Mouse (Mus musculus): ENCODE measurements around the gene U2af1l4.
A peak's percentile ranks its signal among the peaks of the same experiment; 100 is the strongest.

DNA sequence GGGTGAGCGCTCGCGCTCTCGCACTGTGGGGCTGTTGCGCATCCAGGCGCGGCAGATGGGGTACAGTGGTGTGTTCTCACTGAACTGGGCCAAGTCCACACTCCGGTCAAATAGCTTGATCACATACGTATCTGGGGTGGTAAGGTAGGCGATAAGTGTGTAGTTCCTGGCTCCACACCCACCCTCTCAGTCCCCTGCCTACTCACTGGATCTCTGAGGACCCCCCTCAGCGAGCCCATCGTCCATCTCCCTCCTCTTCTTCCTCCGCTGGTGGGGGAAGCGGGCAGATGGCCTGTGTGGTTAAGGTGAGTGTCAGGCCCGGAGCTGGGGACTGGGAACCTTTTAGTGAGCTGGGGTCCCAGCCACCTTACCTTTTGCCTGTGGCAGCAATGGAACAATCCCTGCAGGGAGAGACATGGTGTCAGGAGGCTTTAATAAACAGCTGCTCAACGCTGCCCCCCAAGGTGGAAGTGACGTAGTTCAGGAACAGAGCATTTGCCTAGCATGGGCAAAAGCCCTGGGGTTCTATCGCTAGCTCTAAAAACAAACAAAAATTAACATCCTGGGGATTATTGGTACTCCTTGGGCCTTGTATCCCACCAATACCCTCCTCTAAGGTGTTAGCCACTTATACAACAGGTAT lies 6.1 kb upstream of the U2af1l4 start:
- no peak for TF ChIP-seq POLR2A (IDR thresholded peaks at IDR 0.05; ENCODE audit: insufficient read length, low read depth)
- no peak for TF ChIP-seq MAX (IDR thresholded peaks at IDR 0.05; ENCODE audit: low read depth)
- TF ChIP-seq POLR2AphosphoS2 (IDR thresholded peaks at IDR 0.05; ENCODE audit: insufficient read length, low read depth), result peak; percentile 7
- no peak for TF ChIP-seq TCF12 (IDR thresholded peaks at IDR 0.05; ENCODE audit: insufficient read depth, poor library complexity, severe bottlenecking)
- TF ChIP-seq REST (IDR thresholded peaks at IDR 0.05; ENCODE audit: insufficient read depth, insufficient read length), result no peak
- TF ChIP-seq E2F4 (IDR thresholded peaks at IDR 0.05; ENCODE audit: insufficient read depth), result no peak
- no peak for TF ChIP-seq MYOG (IDR thresholded peaks at IDR 0.05; ENCODE audit: control insufficient read depth in 1 of 3, insufficient read depth in 1 of 3, insufficient read length in 2 of 3, low read depth in 2 of 3)
- TF ChIP-seq MYOD1 (IDR thresholded peaks at IDR 0.05; ENCODE audit: control insufficient read depth in 1 of 3, insufficient read length in 2 of 3, low read depth in 2 of 3), result no peak
- no peak for TF ChIP-seq CEBPB (IDR thresholded peaks at IDR 0.05; ENCODE audit: insufficient read depth, poor library complexity, severe bottlenecking)
- TF ChIP-seq SRF (IDR thresholded peaks at IDR 0.05; ENCODE audit: control insufficient read depth, insufficient read length, low read depth), result no peak

Data from myocyte (in vitro differentiated cells).